Mouse (Mus musculus) right cerebral cortex, adult 18-20 months (tissue): Measurements from ENCODE around the gene Lima1.
"Not testable (repeated sequence)": the region's sequence is repeated elsewhere in the genome, so short reads cannot be mapped to it uniquely, and the experiment has no call there.

Experiments
- DNase-seq: peaks from one replicate; pipeline ENCODE4 v3.0.0; 2022; ENCODE audit warnings: mixed read lengths

The Lima1 gene

GRCm38 (mm10) chr15:99833648-99834454, 41.4 kb downstream of the Lima1 start:
- DNase-seq: no peak

- no peak for DNase-seq
These were observed 43.7 kb downstream of the Lima1 start for GRCm38 (mm10) chr15:99831535-99831934.

GRCm38 (mm10) chr15:99828061-99828460, 47.2 kb downstream of the Lima1 start:
- DNase-seq: no peak

- no peak for DNase-seq
These were observed 48.9 kb downstream of the Lima1 start for GRCm38 (mm10) chr15:99826210-99826888.

- no peak for DNase-seq
These were observed 50.0 kb downstream of the Lima1 start for GRCm38 (mm10) chr15:99825211-99825610.

- no peak for DNase-seq
These were observed 51.8 kb downstream of the Lima1 start for GRCm38 (mm10) chr15:99823322-99823898.

- not testable (repeated sequence) for DNase-seq
These were observed 52.8 kb downstream of the Lima1 start for GRCm38 (mm10) chr15:99822501-99822900.

GRCm38 (mm10) chr15:99819621-99820279, 55.5 kb downstream of the Lima1 start:
- no peak for DNase-seq

- DNase-seq: no peak
These were observed 56.2 kb downstream of the Lima1 start for GRCm38 (mm10) chr15:99819109-99819440.

GRCm38 (mm10) chr15:99818321-99819108, 56.7 kb downstream of the Lima1 start:
- DNase-seq: no peak

GRCm38 (mm10) chr15:99817343-99818235, 57.7 kb downstream of the Lima1 start:
- DNase-seq: no peak

- DNase-seq: no peak
These were observed 59.3 kb downstream of the Lima1 start for GRCm38 (mm10) chr15:99815999-99816398.

GRCm38 (mm10) chr15:99814554-99815260, 60.5 kb downstream of the Lima1 start:
- no peak for DNase-seq

GRCm38 (mm10) chr15:99813639-99814038, 61.6 kb downstream of the Lima1 start:
- DNase-seq: no peak

GRCm38 (mm10) chr15:99812097-99812496, 63.2 kb downstream of the Lima1 start:
- no peak for DNase-seq

- DNase-seq: no peak
These were observed 67.2 kb downstream of the Lima1 start for GRCm38 (mm10) chr15:99807776-99808735.

GRCm38 (mm10) chr15:99806171-99806570, 69.1 kb downstream of the Lima1 start:
- DNase-seq: no peak

- DNase-seq: no peak
These were observed 69.6 kb downstream of the Lima1 start for GRCm38 (mm10) chr15:99805673-99806072.

- DNase-seq: no peak
These were observed 72.0 kb downstream of the Lima1 start for GRCm38 (mm10) chr15:99803186-99803644.
